Mouse (Mus musculus): ENCODE data around the gene Cux2. TPM values are rescaled to one million over a fixed set of nuclear protein-coding genes. Genes with fewer than 3 reads are reported as not detected.

Cux2 gene
- total RNA-seq, 2 experiments from 2014 or later, result 36.4 to 39.4 TPM

DNA sequence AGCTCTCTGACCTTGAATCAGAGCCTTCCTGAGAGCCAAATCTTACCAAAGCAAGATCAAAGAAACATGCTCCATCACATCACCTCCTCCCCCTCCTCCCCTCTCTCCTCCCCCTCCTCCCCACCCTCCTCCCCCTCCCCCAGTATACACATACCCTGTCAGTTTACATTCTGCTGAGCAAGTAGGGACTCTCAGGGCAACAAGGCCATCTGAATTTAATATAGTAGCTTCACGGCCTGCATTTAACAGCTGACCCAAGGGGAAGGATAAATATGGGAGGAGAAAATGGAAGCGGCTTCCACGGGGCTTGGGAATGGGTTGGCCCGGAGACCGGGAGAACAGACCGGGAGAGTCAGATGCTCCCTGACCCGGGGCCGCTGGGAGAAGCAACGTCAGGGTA lies 32.1 kb downstream of the Cux2 start:
- DNase-seq (ENCODE audit: low spot score in 2 of 2), result no peak

GRCm38 (mm10) chr5:122017269-122017668 lies 32.6 kb downstream of the Cux2 start:
- DNase-seq (ENCODE audit: low spot score in 2 of 2), result no peak

- DNase-seq (ENCODE audit: low spot score in 2 of 2), result no peak
These were observed 33.2 kb downstream of the Cux2 start for GRCm38 (mm10) chr5:122016744-122017143.

DNA sequence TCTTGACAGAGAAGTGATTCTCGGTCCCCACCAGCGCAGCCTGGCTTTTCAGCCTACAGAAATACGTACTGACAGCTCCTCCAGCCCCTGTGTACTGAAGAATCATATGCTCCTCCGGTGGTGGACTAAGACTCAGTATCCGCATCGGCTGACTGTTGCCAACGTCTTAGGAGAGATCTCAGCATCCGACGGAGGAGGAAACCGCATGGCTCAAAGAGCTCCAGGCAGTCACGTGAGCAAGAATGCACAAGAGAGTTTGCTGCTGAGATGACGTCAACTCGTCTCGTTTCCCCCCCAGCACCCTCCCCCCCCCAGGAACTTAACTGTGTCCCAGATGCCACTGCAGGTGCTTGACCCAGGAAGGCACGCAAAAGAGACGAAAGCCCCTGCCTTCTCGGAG lies 34.8 kb downstream of the Cux2 start:
- no peak for DNase-seq (ENCODE audit: low spot score in 2 of 2)

DNA sequence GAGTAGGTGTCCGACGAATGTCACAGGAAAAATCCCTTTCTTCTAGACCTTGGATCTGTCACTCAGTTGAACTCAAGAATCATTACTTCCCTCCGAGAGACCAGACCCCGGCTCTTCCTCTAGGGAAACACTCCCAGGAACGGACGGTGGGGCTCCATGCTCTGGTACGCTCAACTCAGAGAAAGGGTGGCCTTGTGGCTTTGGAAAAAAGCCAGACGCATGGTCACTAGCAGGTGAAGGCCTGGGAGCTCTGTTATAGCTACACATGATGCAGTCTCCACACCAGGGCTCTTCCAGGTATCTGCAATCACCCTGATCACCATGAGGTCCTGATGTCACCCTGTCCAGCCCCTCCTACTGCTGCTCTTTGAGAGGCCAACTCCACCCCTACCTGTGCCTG lies 35.2 kb downstream of the Cux2 start:
- DNase-seq (ENCODE audit: low spot score in 2 of 2), result no peak

DNA sequence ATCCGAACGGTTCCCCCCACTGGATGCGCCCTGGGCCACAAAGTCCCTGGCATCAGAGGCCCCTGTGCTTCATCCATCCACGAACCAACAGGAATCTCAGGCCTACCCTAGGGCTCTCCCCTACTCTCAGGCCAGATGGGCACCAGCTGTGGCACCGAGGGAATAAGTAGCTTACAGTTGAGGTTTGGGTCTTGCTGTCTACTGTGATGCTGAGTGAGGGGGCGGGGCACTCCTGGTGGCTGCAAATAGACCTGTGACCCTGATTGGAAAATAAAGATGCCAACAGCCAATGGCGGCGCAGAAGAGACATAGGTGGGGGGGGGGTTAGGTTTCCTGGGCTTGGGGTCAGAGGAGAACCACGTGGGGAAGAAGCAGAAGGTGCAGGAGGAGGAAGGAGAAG lies 38.6 kb downstream of the Cux2 start:
- DNase-seq (ENCODE audit: low spot score in 2 of 2), result no peak

DNA sequence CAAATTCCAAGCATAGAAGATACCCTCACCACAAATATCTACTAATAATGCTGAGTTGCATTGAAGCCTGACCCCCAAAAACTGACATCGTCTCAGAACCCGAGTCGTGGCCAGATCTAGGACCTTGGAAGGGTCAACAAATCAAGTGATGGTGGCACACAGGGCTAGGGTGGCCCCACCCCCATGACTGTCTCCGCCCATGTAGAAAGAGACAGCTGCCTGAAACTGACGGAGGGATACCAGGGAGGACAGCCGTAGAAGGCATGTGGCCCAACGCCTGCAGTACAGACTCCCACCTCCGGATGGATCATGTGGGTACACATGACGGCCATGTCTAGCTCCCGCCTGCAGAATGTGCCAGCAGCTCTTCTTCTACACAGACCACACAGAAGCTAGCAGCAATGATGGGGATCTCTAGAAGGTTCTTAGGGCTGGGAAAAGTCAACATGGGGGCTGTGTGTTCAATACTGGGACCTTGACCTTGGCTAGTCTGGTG lies 41.9 kb downstream of the Cux2 start:
- no peak for DNase-seq (ENCODE audit: low spot score in 2 of 2)

DNA sequence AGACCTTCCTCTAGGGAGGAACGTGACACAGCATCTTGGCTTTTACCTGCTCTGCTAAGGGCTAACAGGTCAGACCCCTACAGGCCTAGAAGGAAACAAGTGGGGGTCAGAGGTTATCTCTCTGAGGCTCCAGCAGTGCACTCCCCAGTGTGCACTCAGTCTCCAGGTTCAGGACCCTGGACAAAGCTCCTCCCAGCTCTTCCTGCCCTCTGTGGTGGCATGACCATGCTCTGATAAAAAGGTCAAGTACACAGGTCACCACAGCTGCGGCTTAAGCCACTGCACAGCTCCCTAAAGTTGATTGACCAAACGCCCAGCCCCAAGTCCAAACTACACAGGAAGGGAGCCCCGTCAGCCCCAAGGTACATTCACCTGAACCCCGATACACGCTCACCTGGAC lies 46.4 kb downstream of the Cux2 start:
- no peak for DNase-seq (ENCODE audit: low spot score in 2 of 2)

GRCm38 (mm10) chr5:122002148-122002547 lies 47.8 kb downstream of the Cux2 start:
- no peak for DNase-seq (ENCODE audit: low spot score in 2 of 2)

DNA sequence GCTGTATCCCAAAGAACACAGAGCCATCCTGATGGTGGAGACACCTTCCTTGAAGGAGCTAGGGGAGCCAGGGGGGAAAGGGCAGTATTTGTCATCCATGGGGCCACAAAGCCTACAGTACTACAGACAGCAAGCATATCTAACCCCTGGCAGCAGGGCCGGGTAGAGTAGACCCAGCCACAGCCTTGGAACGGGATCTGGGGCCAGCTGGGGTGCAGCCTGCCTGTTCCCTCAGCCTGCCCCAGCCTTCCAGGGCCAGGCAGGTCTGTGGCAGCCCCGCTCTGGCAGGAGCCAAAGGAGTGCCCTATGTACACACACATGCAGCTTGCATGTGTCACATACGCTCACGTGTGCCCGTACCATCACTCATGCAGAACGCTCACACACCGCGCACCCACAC lies 48.6 kb downstream of the Cux2 start:
- no peak for DNase-seq (ENCODE audit: low spot score in 2 of 2)

DNA sequence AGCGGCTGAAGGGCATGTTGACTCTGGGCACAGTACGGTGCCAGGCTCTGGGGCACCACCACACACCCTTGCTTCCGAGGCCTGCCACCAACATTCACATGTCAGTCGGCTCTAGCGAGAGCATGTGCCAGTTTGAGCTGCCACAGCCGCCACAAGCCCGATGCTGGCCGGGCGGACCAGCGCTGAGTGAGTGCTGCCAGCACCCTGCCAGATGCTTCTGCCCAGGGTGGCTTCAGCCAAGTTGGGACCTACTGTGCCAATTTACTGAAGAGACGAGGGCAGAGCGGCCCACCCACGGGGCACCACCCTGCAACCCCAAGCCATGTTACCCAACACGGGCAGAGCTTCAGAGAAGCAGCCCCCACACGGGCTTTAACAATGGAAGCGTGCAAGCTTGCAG lies 49.5 kb downstream of the Cux2 start:
- peak; percentile 37 to 39 for DNase-seq (ENCODE audit: low spot score in 2 of 2)

DNA sequence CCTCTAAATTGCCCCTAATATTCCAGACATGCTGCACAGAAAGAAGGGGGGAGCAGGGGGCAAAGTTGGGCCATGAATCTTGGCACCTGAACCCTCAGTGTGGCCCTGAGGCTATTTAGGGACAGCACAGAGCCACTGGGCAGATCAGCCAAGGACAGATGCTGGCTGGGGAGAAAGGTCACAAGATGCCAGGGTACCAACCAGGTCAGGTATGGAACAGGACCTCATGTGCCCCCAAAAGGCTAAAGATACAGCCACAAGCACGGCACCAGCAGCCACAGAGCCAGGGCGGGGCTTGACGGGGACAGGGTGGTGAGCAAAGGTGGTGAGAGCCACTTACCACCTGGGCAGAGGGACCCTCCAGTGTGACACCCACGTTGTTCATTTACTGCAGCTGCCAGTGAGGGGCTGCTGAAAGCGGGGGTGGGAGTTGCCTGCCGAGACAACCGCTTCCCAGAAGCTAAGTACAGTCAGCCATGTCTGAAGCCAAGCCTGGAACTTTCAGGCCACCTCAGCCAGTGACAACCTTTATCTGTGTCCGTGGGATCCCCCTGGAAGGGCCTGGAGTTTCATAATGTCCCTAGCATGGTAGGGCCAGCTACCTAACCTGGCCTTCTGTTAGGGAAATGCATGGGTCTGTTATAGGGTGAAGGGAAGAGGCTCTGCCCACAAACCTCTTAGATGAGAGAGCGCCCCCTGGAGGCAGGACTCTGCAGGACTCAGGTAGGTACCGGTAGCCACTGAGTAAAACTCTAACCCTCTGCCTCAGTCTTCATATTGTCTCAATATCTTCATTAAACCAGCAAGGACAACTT lies 50.7 kb downstream of the Cux2 start:
- DNase-seq (ENCODE audit: low spot score in 2 of 2), result peak in 1 of 2 experiments; percentile 31

- DNase-seq (ENCODE audit: low spot score in 2 of 2), result no peak
These were observed 51.6 kb downstream of the Cux2 start for GRCm38 (mm10) chr5:121998281-121998680.

- no peak for DNase-seq (ENCODE audit: low spot score in 2 of 2)
These were observed 53.2 kb downstream of the Cux2 start for GRCm38 (mm10) chr5:121996701-121997100.

DNA sequence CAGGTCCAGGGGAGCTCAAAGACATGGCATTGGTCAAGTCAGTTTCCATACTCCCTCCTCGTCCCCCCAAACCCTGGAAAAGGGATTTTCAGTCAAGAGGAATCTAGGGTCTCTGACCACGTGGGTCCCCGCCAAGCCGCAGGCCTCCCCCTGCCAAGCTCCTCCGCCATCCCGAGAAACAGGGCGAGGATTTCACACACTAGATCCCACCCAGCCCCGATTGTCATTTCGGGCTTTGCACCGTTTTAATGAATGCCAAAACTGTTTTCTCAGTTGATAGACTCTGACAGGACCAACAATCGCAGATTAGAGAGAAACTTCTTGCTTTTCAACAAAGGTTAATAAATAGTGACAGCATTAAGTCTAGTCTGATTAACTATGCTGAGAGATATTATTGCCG lies 55.1 kb downstream of the Cux2 start:
- no peak for DNase-seq (ENCODE audit: low spot score in 2 of 2)

GRCm38 (mm10) chr5:121991914-121992313 lies 58.0 kb downstream of the Cux2 start:
- no peak for DNase-seq (ENCODE audit: low spot score in 2 of 2)

DNA sequence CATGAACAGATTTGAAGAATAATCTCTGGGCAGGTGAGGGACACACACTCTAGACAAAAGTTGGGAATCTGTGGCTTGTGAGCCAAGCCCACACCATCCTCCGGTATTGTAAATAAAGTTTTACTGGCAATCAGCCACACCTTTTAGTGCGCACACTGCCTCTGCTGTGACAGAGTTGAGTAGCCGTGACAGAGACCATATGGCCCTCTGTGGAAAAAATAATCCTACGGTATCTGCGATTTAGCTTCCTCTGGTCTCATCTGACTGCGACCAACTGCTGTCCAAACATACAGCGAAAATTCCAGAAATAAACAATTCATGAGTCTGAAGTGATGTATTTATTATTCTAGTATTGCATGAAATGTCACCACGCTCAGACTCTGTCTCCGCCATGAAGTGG lies 64.0 kb downstream of the Cux2 start:
- DNase-seq (ENCODE audit: low spot score in 2 of 2), result no peak

DNA sequence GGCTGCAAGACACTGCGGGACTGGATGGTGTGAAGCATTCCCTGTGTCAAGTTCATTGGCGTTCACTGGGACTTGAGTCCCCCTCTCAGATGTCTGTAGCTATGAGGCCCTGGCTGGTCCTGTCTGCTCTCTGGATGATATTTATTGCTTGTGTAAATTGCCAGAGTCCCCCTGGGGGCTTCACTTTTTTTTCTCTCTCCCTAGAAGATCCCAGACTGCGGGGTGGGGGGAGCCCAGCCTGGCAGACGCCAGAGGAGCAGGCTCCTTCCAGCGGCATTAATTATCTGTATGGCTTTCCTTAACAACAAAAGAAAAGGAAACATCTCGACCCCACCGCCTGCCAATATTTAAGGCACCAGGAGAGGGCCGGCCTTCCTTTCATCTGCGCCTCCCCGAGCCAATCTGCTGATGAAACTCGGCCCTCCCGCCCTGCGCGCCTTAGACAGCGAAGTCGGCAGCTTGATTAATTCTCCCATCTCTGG lies 68.2 kb downstream of the Cux2 start:
- DNase-seq (ENCODE audit: low spot score in 2 of 2), result no peak

DNA sequence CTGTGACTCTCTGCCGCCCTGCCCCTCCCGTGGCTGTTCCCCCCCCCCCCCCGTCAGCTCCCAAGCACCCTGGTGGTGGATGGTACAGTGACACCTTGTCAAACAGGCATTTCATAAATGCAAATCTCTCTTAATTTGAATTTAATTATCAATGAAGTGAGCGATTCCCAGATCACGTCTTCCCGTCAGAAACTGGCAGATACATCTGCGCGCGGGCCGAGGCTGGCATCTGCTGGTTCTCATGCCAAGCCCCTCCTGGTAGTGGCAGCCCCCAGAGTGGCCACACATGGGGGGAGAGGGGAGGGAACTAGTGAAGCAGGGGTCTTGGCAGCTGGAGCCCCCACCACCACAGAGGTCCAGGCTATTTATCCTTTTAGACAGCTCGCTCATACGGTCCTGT lies 73.6 kb downstream of the Cux2 start:
- no peak for DNase-seq (ENCODE audit: low spot score in 2 of 2)

DNA sequence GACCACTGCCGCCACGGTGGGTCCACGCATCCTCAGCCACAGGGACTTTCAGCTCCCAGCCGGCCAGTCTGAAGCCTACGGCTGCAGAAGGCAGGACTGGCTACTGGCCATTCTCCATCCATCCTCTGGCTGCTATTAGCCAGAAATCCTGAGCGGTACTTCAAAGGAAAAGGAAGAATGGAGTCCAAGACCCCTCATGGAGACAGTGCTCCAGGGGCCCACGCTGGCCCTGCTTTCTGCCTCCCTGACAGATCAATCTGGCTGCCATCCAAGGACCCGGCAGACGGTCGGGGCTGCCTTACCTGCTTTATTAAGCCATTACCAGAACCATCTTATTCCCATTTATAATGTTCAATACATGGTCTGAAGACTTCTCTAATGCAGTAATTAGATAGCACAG lies 76.4 kb downstream of the Cux2 start:
- DNase-seq (ENCODE audit: low spot score in 2 of 2), result no peak

GRCm38 (mm10) chr5:121972680-121973192 lies 77.2 kb downstream of the Cux2 start:
- DNase-seq (ENCODE audit: low spot score in 2 of 2), result no peak

- DNase-seq (ENCODE audit: low spot score in 2 of 2), result no peak
These were observed 80.9 kb downstream of the Cux2 start for GRCm38 (mm10) chr5:121968999-121969398.

DNA sequence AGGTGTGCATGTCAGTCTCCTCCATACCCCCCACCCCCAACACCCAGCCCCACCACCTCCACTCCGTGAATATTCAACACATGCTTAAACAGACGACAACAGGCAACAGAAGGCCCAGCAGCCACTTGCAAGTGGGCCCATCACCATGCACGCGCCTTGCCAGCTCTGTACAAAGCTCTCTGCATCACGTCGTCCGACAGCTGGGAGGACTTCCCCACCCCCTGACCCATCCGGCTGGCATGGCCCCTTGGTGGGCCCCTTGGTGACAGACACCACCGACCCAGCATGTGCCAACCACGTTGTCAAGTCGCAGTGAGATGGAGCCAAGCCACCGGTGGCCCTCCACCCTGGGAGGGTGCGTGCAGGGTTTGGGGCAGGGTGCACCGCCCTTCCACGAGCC lies 81.5 kb downstream of the Cux2 start:
- DNase-seq (ENCODE audit: low spot score in 2 of 2), result peak in 1 of 2 experiments; percentile 47

Measured in layer of hippocampus, postnatal 14 days (tissue).